Mouse (Mus musculus) cerebellum, adult 18-20 months (tissue): ENCODE data around the gene F3.
A peak's percentile ranks its signal among the peaks of the same experiment; 100 is the strongest.
"Not testable (repeated sequence)": the region's sequence is repeated elsewhere in the genome, so short reads cannot be mapped to it uniquely, and the experiment has no call there.

ENCODE experiments used
- DNase-seq, 2 experiments: peaks; one replicate each; pipeline ENCODE4 v3.0.0; 2021

Gene F3

GRCm38 (mm10) chr3:121739489-121740213 is 16.3 kb downstream of the F3 start:
- DNase-seq, result no peak

- DNase-seq, result not testable (repeated sequence)
Measured at GRCm38 (mm10) chr3:121741186-121741848, 18.0 kb downstream of the F3 start.

GRCm38 (mm10) chr3:121754319-121755090 is 31.2 kb downstream of the F3 start:
- DNase-seq, result not testable (repeated sequence)

- DNase-seq, result no peak
Measured at GRCm38 (mm10) chr3:121755152-121755551, 31.8 kb downstream of the F3 start.

- DNase-seq, result no peak
Measured at GRCm38 (mm10) chr3:121758373-121758772, 35.0 kb downstream of the F3 start.

GRCm38 (mm10) chr3:121762056-121762852 is 38.9 kb downstream of the F3 start:
- peak in 1 of 2 experiments; percentile 23 for DNase-seq

- no peak for DNase-seq
Measured at GRCm38 (mm10) chr3:121766048-121766447, 42.7 kb downstream of the F3 start.

- no peak for DNase-seq
Measured at GRCm38 (mm10) chr3:121766818-121767217, 43.5 kb downstream of the F3 start.

GRCm38 (mm10) chr3:121768770-121769169 is 45.4 kb downstream of the F3 start:
- no peak for DNase-seq

GRCm38 (mm10) chr3:121773336-121773735 is 50.0 kb downstream of the F3 start:
- DNase-seq, result not testable (repeated sequence)

GRCm38 (mm10) chr3:121777943-121778342 is 54.6 kb downstream of the F3 start:
- DNase-seq, result peak; percentile 44 to 51

GRCm38 (mm10) chr3:121783020-121783419 is 59.7 kb downstream of the F3 start:
- DNase-seq, result no peak
